Mouse (Mus musculus): Measurements from ENCODE around the gene Inpp5e.

Gene Inpp5e

DNA sequence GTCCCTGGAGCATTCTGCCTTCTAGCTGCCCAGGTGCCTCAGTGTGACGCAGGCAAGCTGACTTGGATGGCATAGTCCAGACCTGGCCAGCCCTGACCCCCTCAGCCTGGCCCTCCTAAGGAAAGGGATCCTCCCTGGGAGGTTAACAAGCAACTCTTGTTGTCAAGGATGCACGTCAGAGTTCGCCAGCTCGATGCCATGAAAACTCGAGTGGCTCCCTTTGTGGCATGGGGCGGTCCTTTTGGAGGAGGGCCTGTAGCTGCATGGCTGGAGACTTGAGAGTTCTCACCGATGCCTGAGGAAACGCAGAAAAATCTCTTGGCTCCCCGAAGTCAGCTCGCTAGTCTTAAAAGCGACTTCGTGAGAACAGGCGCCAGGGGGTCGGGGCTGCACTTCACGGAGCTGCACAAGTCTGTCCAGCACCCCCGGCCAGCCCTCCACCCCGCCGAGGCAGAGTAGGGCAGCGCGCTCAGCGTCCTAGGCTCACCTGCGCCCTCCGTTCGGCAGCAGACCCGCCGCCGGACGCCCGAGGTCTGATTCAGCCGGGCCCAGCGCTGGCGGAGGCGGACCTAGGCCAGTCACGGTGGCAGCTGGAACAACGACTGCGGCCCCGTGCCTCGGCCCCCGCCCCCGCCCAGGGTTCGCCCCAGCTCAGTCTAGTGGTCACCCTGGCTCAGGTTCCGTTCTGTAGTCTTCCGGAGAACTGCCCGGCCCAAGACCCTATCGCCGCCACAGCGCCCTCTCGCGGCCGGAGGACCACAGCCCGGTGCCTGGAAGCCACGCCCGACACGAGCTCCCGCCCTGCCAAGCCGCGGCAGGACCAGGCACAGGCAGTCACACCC, at the start of gene Inpp5e:
TSS of gene Inpp5e (minus strand) at position 689 of the 842 bp plus-strand sequence.
- peak; percentile 96 to 97 for DNase-seq

DNA sequence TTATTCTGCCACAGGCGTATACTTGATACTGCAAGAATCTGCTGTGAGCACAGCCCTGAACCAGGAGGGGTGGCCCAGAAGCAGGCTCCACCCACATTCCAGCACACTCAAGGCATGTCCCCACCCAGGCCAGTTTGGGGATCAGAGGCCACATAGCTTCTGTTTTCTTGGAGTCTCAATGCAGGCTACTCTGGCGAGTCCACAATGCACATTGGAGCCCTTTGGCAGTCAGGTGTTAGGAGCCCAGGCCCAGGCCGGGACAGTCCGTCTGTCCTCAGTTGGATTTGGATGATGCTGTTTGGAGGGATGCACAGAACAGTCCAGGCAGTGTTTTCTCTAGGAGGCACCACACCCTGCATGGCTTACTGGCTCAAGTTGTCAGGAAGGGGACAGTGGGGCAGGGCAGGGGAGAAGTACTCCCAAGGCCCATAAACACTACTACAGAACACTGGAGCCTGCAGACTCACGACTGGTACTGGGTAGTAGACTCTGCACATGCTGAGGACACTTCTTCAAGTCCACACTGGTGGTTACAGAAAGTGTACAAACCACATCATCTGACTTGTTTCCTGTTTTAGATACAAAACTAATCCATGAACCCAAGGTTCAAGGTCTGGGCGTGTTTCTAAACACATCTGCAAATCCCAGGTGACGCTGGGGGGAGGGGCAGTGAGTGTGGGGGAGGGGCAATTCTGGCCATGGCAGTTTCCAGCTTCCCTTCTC, 49.6 kb upstream of the Inpp5e start:
- DNase-seq: peak; percentile 75 to 87

DNA sequence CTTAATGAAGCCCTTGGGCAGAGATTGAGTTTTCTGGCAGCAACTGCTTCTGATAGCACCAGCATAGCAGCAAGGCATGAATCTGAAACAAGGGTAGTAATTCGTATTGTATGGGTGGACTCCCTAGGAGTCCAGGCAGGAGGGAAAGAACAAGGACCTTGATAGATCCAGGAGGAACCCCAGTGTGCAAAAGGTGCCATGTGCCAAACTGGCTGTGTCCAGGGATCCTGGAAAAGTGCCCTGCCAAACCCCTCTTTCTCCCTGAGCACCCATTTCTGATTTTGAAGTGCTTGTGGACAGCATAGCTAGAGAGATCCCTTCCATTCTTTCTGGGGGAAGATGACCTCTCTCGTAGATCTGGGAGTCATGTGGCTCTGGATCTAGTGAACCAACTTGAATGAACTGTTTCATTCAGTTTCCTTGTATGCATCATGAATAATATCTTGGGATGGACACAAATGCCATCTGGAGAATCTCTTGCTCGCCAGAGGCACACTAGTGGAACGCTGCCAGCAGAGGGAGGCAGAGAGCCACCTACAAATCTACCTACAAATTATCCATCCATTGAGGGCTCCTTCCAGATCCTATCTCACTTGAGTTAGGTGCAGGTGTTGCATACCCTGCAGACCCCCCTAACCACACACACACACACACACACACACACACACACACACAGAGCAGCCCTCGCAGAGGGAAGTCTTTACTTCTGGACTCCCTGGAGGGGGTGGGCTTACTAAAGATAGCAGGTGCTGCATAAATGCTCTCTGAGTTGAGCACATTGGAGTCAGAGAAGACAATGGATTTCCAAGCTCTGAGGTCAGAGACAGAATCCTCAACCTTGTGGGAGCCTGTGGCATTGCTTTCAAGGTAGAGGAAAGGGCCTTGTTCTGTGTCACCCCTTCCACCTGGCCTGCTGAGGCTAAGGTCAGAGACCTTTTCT, 40.4 kb upstream of the Inpp5e start:
- peak; percentile 70 to 76 for DNase-seq

DNA sequence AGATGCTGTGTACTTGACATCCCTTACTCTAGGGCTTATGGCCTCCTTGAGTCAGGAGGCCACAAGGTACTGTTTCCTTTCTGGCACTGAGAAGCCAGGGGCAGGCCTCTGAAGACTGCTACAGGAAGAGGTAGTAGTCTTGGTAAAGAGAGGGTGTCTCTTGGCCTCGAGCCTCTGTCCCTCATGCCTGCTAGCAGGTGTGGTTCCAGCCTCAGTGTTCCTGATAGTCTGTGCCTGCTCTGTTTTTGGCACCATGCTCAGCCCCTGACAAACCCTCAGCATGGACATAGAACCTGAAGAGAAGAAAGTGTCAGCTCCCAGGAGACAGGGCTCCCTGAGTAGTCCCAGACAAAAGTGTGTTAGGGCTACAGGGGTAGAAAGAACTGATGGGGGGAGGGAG, 38.4 kb upstream of the Inpp5e start:
- DNase-seq: no peak

DNA sequence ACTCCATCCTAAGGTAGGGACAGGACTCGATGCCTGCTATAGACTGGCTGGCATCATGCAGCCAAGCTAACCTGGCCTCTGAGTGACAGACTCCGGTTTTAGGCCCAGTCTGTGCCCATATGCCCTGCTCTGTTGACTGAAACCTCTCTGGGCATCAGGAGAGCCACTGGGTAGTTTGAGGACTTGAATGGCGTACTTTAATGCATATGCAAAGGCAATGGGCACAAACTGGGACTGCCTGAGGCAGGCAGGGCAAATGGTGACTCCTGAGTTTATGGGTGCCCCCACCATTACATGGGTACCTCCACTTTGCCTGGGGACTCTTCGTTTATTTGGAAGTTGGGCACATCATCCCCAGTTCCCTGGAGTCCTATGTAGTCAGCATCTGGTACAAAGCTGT, 37.7 kb upstream of the Inpp5e start:
- DNase-seq: no peak

DNA sequence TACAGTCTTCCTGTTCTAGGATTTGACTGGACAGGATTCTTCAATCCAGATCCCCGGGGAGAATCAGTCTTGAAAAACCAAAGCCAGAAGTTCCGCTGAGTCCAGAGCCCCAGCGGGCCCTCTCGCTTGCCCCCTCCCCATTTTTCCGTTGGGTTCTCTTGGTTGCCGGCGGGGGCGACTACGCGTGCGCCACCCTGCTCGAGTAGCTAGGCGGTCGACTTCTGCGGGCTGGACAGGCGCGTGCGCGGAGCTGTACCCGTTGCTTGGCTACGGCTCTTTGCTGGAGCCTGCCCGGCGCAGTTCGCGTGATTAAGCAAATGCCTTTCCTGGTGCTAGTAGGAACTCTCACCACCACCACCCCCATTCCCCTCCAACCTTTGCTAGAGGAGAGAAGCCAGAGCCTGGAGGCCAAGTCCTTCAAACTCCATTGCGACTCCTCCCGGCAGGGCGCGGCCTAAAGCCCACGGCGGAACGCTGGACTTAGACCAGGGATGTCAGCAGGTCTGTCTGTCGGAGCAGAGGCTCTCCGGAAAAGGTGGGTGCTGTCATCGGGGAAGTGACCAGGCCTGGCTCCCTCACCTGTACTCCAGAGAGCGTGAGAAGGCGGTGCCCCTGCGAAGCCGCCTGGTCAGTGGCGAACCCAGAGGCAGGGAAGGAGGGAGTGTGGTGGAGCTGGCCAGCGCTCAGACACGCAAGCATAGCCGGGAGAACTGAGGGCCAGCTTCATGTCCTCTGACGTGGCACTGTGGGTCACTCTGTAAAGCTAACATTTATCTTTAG, 36.9 kb upstream of the Inpp5e start:
- DNase-seq: peak; percentile 95

DNA sequence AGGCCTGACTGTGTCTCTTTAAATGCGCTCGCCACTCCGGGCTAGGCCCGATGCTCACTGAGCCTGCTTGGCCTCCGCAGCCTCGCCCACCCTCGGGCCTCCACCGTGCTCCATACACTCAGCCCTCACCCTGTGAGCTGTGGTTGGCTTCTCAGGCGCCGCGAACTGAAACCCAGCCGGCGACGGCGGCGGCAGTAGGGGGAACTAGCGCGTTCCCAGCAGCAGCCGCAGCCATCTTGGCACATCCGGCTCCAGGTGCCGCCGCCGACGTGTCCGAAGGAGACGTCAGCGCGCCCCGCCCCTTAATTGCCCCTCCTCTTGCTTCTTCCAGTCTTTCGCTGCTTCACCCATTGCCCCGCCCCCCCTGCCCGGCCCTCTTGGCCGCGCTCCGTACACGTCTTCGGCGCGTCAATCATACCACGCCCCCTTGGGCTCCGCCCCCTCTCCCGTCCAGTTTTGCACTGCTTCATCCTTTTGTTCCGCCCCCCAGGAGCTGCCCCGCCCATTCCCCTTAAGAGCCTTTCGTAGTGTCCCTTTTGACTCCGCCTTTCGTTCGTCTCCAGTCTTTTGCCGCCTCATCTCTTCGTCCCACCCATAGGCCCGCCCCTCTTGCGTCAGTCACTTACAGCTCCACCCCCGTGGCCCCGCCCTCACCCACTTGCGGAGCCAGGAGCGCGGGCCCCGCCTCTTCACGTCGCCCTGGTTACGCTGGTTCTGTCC, 36.1 kb upstream of the Inpp5e start, which contains the start of gene Sec16a:
TSS of gene Sec16a (minus strand) at position 271 of the 720 bp plus-strand sequence.
- DNase-seq: peak; percentile 100

DNA sequence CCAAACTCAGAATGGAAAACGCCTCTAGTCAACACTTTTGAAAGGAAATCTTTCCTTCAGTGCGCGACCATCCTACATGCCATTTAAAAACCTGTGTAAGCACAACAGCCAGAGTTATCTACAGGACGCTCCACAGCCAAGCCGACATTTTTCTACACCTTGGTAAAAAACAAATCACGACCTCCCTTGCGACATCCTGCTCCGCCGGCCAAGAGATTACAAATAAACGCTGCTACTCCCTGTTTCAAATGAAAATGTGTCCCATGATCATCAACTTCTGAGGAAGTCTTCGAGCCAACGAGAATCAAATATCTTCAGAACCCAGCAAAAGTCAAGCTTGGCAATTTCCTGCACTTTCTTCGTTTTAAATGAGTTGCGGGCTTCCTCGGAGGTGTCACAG, 35.4 kb upstream of the Inpp5e start:
- peak; percentile 44 to 50 for DNase-seq

DNA sequence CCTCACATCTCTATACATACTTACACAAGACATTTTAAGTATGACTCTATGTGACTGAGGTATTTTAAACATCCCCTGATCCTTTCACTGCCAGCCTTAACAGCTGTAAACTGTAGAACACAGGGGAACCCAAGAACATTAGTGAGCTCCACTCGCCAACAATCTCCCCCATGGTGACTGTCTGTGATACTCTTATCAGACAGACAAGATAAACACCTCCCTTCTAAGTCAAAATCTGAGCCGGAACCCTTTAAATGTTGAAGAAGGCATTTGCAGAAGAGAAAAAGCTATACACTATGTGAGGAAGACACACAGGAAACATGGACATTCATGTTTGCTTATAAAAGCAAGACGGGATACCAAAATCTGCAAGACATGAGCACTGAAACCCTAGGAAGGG, 34.9 kb upstream of the Inpp5e start:
- no peak for DNase-seq

DNA sequence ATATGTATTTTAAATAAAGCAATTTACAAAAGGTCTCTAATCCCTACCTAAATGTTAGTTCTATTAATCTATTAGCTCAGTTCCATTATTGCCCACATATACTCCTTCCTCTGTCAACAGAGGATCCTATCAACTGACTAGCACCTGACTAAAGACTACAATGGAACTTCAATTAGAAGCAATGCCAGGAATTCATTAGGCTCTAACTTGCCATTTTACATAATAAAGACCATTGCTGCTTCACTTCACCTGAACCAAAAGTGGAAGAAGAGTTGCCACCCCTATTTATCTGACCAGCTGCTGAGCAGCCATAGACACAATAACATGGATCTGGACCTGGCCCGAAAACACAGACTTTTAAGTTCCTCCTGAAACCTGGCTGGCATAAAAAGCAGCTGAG, 33.8 kb upstream of the Inpp5e start:
- no peak for DNase-seq

DNA sequence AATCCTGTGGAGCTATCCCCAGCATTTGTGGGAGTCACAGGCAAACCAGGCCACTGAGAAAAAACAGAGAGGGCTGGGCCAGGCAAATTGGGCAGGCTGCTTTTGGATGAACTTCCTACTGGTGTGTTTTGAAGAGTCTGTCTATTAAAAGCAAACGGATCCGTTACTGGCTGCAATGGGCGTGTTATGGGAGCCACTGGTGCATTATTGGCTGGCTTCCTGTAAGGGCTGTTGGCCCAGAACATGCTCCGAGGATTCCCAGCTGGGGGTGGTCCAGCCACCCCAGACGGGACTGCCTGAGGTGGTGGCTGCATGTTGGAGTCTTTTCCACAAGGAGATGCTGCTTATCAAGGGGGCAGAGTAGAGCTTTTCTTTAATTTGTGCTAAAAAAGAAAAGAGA, 32.7 kb upstream of the Inpp5e start:
- DNase-seq: no peak

DNA sequence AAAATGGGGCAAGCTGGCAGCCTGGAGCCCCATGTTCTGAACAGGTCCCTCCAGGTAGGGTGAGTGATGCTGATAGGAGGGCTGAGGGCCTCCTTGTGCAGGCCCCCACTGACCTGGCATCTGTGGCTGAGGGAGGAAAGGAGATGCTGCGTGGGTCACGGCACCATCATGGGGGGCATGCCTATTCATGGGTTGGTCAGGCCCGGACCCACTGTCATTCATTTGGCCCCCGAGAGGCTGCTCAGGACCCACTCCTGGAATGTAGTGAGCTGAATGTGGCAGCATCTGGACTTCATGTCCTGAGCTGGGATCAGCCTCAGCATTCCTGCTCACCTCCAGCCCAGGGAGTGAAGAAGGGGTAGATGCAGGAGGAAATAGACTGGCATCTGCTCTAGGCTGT, 32.3 kb upstream of the Inpp5e start:
- no peak for DNase-seq

DNA sequence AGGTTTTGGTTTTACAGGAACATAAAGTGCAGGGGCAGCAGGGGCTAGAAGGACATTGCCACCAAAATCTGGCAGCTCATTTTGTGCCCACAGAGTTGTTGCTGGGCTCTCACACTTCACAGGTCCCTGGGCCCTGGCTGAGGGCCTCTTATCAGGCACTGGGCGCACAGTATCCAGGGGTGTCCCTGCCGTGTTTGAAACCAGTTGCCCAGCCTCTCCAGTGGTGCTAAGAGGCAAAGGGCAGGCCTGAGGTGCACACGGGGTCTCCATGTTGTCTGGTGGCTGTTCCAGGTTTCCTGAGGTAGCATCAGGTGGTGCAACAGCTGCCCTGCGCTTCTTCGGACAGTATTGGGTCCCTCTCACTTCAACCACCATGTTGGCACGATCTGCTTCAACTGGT, 30.7 kb upstream of the Inpp5e start:
- DNase-seq: no peak

DNA sequence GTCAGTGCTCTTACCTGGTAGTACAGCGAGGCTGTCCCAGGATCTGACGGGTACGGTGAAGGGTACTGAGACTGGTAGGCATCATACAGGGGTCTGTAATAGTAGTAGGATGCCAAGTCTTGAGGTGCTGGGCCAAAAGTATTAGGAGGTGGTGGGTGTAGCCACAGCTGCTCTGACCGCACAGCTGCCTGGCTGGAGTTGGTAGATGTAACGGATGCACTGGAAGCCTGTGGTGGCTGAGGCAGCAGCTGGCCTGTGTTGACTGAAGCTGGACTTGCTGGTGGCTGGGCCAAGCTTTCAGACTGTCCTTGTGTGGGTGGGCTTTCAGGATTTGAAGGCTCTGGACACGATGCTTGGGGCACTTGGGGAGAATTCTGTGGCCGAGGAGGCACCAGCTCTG, 29.4 kb upstream of the Inpp5e start:
- DNase-seq: no peak

DNA sequence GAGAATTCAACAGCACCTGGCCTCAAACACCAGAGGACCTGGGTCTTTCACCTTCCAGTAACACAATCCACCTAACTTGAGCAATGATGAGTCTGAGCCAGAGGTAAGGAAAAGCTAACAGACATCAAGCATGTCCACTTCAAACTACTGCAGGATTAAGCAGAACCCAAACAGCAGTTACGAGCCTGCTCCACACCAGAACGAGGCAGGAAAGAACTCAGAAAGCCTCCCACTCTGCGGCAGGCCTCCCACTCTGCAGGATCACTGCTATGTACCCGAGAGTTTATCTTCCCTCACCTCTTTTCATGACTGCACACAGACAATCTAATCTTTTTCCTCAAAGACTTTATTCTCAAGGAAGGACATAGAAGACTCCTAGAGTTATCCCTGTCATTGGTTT, 28.2 kb upstream of the Inpp5e start:
- no peak for DNase-seq

DNA sequence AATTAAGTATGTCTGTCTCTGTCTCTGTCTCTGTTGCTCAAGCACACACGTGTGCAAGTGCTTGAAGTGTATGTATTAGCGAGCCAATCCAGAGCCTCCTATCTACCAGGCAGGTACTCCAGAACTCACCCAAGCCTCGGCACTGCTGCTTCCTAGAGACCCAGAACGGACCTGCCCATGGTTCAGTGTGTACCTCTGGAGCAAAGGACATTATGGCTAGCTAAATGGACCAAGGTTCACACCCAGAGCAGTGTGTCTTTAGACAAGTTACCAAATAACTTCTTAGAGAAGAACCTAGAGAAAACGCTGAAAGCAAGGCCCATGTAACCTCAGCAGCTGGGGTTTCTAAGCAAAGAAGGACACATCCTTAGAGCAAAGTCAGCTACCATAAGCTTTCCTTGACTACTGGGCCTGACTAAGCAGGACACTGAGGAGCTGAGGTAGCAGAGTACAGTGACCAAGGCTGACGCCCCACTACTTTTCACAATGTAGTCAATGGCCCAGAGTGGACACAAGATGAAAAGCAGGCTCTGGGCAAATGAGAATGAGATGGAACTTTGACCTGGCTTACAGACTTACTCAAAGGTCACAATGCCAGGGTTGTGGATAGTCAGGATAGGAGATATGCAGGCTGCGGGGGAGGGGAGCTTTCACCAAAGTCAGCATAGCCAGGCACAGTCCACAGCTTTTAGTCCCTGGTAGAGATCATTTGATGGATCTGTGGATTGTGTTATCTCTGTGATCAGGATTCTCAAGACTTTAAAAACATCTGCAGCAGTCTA, 26.0 kb upstream of the Inpp5e start:
- DNase-seq: no peak

DNA sequence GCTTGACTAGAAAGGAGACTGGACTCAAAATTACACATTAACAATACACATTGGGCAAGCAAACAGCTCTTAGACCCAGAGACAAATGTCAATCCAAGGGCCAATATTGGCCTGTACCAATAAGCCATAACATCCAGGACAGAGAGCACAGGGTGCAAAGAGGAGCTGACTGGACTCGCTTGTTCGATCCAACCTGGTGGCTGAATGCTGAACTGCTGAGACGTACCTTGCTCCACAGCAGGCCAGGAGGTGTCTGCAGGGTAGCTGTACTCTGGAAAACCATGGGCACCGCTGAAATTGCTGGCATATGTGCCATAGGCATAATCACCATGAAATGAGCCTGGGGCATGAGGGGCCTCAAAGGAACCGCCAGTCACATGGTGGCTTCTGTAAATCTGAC, 20.8 kb upstream of the Inpp5e start:
- DNase-seq: no peak

DNA sequence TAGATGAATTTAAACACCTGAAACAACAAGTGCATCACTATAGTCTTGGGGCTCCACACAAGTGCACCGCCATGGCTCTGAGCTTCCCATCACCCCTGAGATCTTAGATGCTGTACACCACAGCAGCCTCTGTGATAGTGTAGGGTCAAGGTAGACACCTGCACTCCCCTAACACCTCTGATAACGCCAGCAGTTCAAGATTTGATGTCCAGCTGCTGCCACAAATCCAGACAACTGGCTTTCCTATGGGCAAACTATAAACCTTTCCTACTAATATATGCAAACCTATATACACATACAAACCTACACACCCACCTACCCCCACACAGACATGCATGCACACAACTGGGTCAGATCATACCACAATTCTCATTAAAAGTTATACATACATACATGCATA, 15.5 kb upstream of the Inpp5e start:
- no peak for DNase-seq

DNA sequence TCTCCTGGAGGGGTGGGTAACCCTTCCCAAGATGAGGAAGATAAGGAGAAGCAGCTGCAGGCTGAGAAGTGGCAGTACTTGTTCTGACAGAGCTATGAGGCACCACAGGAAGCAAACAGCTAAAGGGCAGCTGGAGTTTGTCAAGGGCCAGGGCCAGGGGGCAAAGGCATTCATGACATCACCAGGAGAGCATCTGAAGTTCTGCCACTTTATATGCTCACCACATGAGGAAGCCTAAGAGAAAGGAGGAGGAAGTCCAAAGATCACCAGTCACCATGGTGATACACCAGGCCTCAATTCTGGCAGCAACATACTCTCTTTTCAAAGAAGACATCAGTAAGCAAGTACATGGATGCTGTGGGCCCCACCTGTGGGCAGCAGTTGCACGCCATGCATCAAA, 14.1 kb upstream of the Inpp5e start:
- no peak for DNase-seq

DNA sequence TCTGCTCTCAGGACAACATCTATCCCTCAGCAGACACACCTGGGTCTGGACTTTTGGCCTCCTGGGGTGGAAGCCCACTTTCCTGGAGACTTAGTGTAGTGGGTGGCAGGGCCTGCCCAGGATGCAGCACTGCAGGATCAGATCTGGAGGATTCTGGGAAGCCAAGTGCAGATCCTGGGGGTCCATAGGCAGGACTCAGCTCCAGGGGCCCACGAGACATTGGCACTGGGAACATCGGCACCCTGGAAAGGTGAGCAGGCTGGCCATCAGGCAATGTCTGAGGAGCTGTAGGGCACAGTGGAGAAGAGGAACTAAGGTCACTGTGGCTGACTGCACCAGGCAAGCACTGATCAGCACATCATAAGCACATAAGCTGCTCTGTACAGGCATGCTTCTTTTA, 13.0 kb upstream of the Inpp5e start:
- DNase-seq: no peak

DNA sequence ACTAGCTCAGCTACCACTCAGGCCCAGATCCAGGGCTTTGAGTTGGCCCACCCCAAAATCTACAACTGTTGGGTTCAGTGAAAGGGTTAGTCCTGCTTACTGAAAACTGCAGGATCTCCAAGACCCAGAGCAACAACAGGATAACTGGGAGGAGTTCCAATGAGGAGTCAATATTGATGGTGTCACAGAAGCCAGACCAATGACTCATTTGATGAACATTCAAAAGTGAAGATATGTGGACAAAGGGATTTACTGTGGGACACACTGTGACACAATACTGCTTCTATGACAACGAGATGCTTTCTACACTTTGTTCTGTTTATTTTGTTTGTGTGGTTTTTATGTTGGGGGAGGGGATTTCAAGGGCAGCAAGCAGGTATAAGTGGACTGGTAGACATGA, 9.1 kb upstream of the Inpp5e start:
- DNase-seq: no peak

Measured in lung, adult 18-20 months (tissue).